Comparison of ENCODE assay signal across 24 mouse cellular contexts in the genomic region with DNA sequence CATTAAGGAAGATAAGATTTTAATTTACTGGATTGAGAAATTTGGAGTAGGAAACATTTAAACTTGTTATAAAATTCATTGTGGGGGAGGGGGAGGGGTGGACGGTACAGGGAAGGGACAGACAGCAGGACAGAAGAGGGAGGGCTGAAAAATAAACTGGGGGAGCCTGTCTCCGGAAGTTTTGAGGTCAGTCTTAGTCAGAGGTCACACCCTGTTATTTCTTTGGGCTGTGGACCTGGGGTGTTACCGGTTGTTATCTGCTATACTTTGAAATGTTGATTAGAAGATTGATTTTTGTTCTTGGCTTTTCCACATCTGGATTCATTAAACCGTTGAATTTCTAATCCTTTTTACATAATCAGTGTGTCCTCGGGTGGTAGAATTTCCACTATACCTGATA. TPM values are rescaled to one million over a fixed set of nuclear protein-coding genes. Genes with fewer than 3 reads are reported as not detected.
DNase-seq lines count a peak whose midpoint lies in the region; ATAC-seq and TF ChIP-seq lines count a peak whose summit lies in the region.
"Had no signal": no experiment of that assay in that cellular context is flagged by ENCODE, and none has a peak within 500 bp of the region (broad histone marks: within the 10 kb centered on the region; RNA-seq: fewer than 3 reads in every experiment).

No protein-coding gene starts in this region.

- no peaks in the 10 kb centered on the region for H3K36me3 ChIP-seq in heart, postnatal 0 days (replicated peaks; ENCODE audit: control insufficient read depth, insufficient read depth, low read length)
- peaks cover 12% of the 10 kb centered on the region; the same call in 1 of the 2 replicates for H3K36me3 ChIP-seq in E14TG2a.4 (ENCODE audit: insufficient read depth, low read length)
- no peaks in the 10 kb centered on the region for H3K36me3 ChIP-seq in stomach, postnatal 0 days (ENCODE audit: control insufficient read depth, insufficient read depth, low read length)
- H3K36me3 ChIP-seq: heart, embryonic 12.5 days; intestine, embryonic 15.5 days; limb, embryonic 10.5 days; limb, embryonic 15.5 days; neural tube, embryonic 15.5 days had no signal

- 0 out of 2 replicates have a peak overlapping the region, but pooled peaks have one; percentile 8 for H3K4me3 ChIP-seq in heart, postnatal 0 days (ENCODE audit: low read depth, low read length)
- 0 out of 2 replicates have a peak overlapping the region, but pooled peaks have one; percentile 3 for H3K4me3 ChIP-seq in E14TG2a.4 (replicated peaks; ENCODE audit: low read length)
- H3K4me3 ChIP-seq in stomach, postnatal 0 days (ENCODE audit: low read depth, low read length): no peak overlapping the region
- H3K4me3 ChIP-seq: forebrain, embryonic 13.5 days; heart, embryonic 12.5 days; intestine, embryonic 15.5 days; limb, embryonic 10.5 days; limb, embryonic 15.5 days; neural tube, embryonic 15.5 days had no signal

- WGBS in heart, postnatal 0 days: 40% methylated on average over 5 of the region's 5 CpGs
- WGBS in stomach, postnatal 0 days: 30% methylated on average over 5 of the region's 5 CpGs

- H3K27me3 ChIP-seq in heart, postnatal 0 days (ENCODE audit: control insufficient read depth, insufficient read depth, low read length): no peaks in the 10 kb centered on the region
- H3K27me3 ChIP-seq in E14TG2a.4 (ENCODE audit: insufficient read depth, low read length): no peaks in the 10 kb centered on the region
- H3K27me3 ChIP-seq in stomach, postnatal 0 days (ENCODE audit: control insufficient read depth, insufficient read depth, low read length): no peaks in the 10 kb centered on the region
- H3K27me3 ChIP-seq: forebrain, embryonic 13.5 days; heart, embryonic 12.5 days; intestine, embryonic 15.5 days; limb, embryonic 15.5 days; neural tube, embryonic 15.5 days had no signal

- H3K9ac ChIP-seq in heart, postnatal 0 days (replicated peaks; ENCODE audit: low read depth, low read length): no peak overlapping the region
- no peak overlapping the region for H3K9ac ChIP-seq in stomach, postnatal 0 days (ENCODE audit: low read length)
- H3K9ac ChIP-seq: forebrain, embryonic 13.5 days; heart, embryonic 12.5 days; intestine, embryonic 15.5 days; limb, embryonic 15.5 days; liver, embryonic 14.5 days; lung, embryonic 14.5 days; neural tube, embryonic 15.5 days had no signal

- H3K4me2 ChIP-seq in heart, postnatal 0 days (ENCODE audit: low read depth, low read length): peak overlapping the region; percentile 43
- no peak overlapping the region for H3K4me2 ChIP-seq in stomach, postnatal 0 days (replicated peaks; ENCODE audit: low read depth)
- H3K4me2 ChIP-seq: forebrain, embryonic 13.5 days; heart, embryonic 12.5 days; intestine, embryonic 15.5 days; limb, embryonic 15.5 days; lung, embryonic 14.5 days; neural tube, embryonic 15.5 days had no signal

- intact Hi-C loops in heart, postnatal 14 days (cut with DNase I): no loop called here

- peak overlapping the region; percentile 52; the same call in 1 of the 2 replicates for H3K27ac ChIP-seq in heart, postnatal 0 days (ENCODE audit: low read depth)
- no peak overlapping the region for H3K27ac ChIP-seq in stomach, postnatal 0 days (replicated peaks)
- H3K27ac ChIP-seq: forebrain, embryonic 13.5 days; intestine, embryonic 15.5 days; limb, embryonic 10.5 days; limb, embryonic 15.5 days; liver, embryonic 14.5 days; neural tube, embryonic 15.5 days had no signal

- no peak for TF ChIP-seq CTCF in heart, postnatal 0 days (IDR thresholded peaks at IDR 0.05; ENCODE audit: low read depth)
- TF ChIP-seq CTCF in E14TG2a.4 (conservative IDR thresholded peaks at IDR 0.05; ENCODE audit: low read length): no peak
- no peak for TF ChIP-seq CTCF in stomach, postnatal 0 days (IDR thresholded peaks at IDR 0.05; ENCODE audit: low read depth)

- TF ChIP-seq EP300 in heart, postnatal 0 days (IDR thresholded peaks at IDR 0.05; ENCODE audit: low read depth): no peak
- no peak for TF ChIP-seq EP300 in stomach, postnatal 0 days (optimal IDR thresholded peaks at IDR 0.05)

- H3K4me1 ChIP-seq in heart, postnatal 0 days (ENCODE audit: control insufficient read depth, insufficient read depth): peaks cover 9% of the 10 kb centered on the region; the same call in 1 of the 2 replicates
- peaks cover 75% of the 10 kb centered on the region for H3K4me1 ChIP-seq in E14TG2a.4 (replicated peaks; ENCODE audit: low read depth, low read length)
- H3K4me1 ChIP-seq in stomach, postnatal 0 days (replicated peaks; ENCODE audit: control insufficient read depth, insufficient read depth): no peaks in the 10 kb centered on the region
- H3K4me1 ChIP-seq: limb, embryonic 10.5 days; limb, embryonic 15.5 days; neural tube, embryonic 15.5 days had no signal

- no peaks in the 10 kb centered on the region for H3K9me3 ChIP-seq in heart, postnatal 0 days (replicated peaks; ENCODE audit: control insufficient read depth, low read length)
- no peaks in the 10 kb centered on the region for H3K9me3 ChIP-seq in E14TG2a.4 (ENCODE audit: low read length)
- H3K9me3 ChIP-seq in stomach, postnatal 0 days (ENCODE audit: control insufficient read depth, low read length): no peaks in the 10 kb centered on the region
- H3K9me3 ChIP-seq: forebrain, embryonic 13.5 days; heart, embryonic 12.5 days; intestine, embryonic 15.5 days; limb, embryonic 10.5 days; limb, embryonic 15.5 days; neural tube, embryonic 15.5 days had no signal

- no peak; the same call in 1 of the 2 replicates for ATAC-seq in heart, postnatal 0 days (ENCODE audit: insufficient read depth, low read depth)
- peak; percentile 53; the same call in 1 of the 2 replicates for ATAC-seq in megakaryocyte, adult 5-6 weeks (ENCODE audit: poor library complexity, severe bottlenecking)
- 0 out of 2 replicates have a peak, but pooled peaks have one; percentile 59 for ATAC-seq in stomach, postnatal 0 days (ENCODE audit: low FRiP score, low TSS enrichment)
- no peak for ATAC-seq in activated CD4-positive, CD25-positive, alpha-beta regulatory T cell, adult 4 months
- ATAC-seq in granulocyte monocyte progenitor cell, adult 5-6 weeks (replicated peaks; ENCODE audit: poor library complexity, severe bottlenecking): no peak
- ATAC-seq: forebrain, embryonic 13.5 days; hindbrain, embryonic 16.5 days; intestine, embryonic 15.5 days had no signal

- DNase-seq in heart, postnatal 0 days (ENCODE audit: low spot score): no peak
- DNase-seq in heart, postnatal 14 days: no peak
- no peak for DNase-seq in stomach, postnatal 0 days (ENCODE audit: low spot score)
- DNase-seq: cerebellum, adult 2 months; gastrocnemius, postnatal 14 days; kidney, adult 2 months; layer of hippocampus, postnatal 36 days; retina, postnatal 1 day; right cerebral cortex, postnatal 14 days; thymus, adult 2 months; thymus, postnatal 36 days had no signal

RNA-seq across cellular contexts. Expression of a gene that starts 10.9 kb away (rescaled TPM):
- total RNA-seq in heart, postnatal 0 days (2014; rRNA removed; ENCODE audit: low replicate concordance): 11.8 and 13.8 TPM in 2 replicates
- 19.3 and 21.6 TPM in 2 replicates for polyA plus RNA-seq in heart, postnatal 0 days (2015; fragmentation: Nextera tagmentation; extraction: Ambion mirVana)
- 10 to 100 TPM; 45.8 to 51.6 TPM for total RNA-seq in heart, postnatal 14 days (2021)
- 7.8 and 8.2 TPM in 2 replicates for total RNA-seq in megakaryocyte, adult 5-6 weeks (2015)
- total RNA-seq in megakaryocyte, adult 5-6 weeks (2017): 18.7 and 19.8 TPM in 2 replicates
- polyA plus RNA-seq in stomach, postnatal 0 days (2015; fragmentation: Nextera tagmentation; extraction: Ambion mirVana): 6.7 and 7.4 TPM in 2 replicates
- 10 to 100 TPM; 15.0 to 18.8 TPM for polyA plus RNA-seq in activated CD4-positive, CD25-positive, alpha-beta regulatory T cell, adult 4 months (2017; shearing (Covaris generic))
- 3.6 and 7.2 TPM in 2 replicates for total RNA-seq in granulocyte monocyte progenitor cell, adult 5-6 weeks (2014; fragmentation: Nextera tagmentation)
- 13.3 and 14.8 TPM in 2 replicates for total RNA-seq in granulocyte monocyte progenitor cell, adult 5-6 weeks (2017)

Comparison
In these comparisons a context has a peak if more than half of its experiments do, and no peak if none do; other contexts are left out.
1. ATAC-seq: peak in megakaryocyte, adult 5-6 weeks (single experiment) and stomach, postnatal 0 days (single experiment); none in heart, postnatal 0 days (single experiment), activated CD4-positive, CD25-positive, alpha-beta regulatory T cell, adult 4 months (single experiment) and granulocyte monocyte progenitor cell, adult 5-6 weeks (single experiment).